In the genomic region with DNA sequence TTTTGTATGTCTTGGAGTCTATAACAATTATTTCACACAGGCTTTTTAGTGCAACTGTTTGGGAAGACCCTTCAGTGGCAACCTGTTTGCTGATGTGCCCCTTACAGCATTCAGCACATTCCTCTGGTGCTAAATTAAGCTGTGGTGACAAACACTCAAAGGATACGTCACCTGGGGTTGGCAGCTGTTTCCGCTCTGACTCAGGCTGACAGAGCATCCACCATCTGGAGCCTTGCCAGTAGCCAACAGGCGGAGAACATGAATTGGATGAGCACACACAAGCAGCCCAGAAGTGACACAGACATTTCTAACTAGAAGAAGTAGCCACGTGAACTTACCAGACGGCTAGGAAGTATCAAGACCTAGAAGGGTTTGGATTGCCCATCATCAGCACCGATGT, we compare ENCODE assay signal across 9 mouse cellular contexts. TPM values are rescaled to one million over a fixed set of nuclear protein-coding genes. Genes with fewer than 3 reads are reported as not detected.
A peak's percentile ranks its signal among the peaks of the same experiment; 100 is the strongest.
DNase-seq lines count a peak whose midpoint lies in the region; ATAC-seq and TF ChIP-seq lines count a peak whose summit lies in the region.
"Had no signal": no experiment of that assay in that cellular context is flagged by ENCODE, and none has a peak within 500 bp of the region (broad histone marks: within the 10 kb centered on the region; RNA-seq: fewer than 3 reads in every experiment).

No protein-coding gene starts in this region.

- H3K36me3 ChIP-seq in forebrain, postnatal 0 days (ENCODE audit: insufficient read depth), result no peaks in the 10 kb centered on the region
- no peaks in the 10 kb centered on the region for H3K36me3 ChIP-seq in heart, embryonic 16.5 days (ENCODE audit: control insufficient read depth, insufficient read depth)
- H3K36me3 ChIP-seq: neural tube, embryonic 13.5 days had no signal

- peak; percentile 87 for ATAC-seq in CD4-positive, CD25-positive, alpha-beta regulatory T cell, adult 4 months
- ATAC-seq in forebrain, postnatal 0 days, result peak; percentile 56
- ATAC-seq in heart, embryonic 16.5 days (replicated peaks; ENCODE audit: extremely low read depth, insufficient read depth, low FRiP score), result peak; percentile 87

- H3K4me3 ChIP-seq in forebrain, postnatal 0 days (ENCODE audit: low read depth, low read length), result no peak overlapping the region
- no peak overlapping the region for H3K4me3 ChIP-seq in heart, embryonic 16.5 days (ENCODE audit: low read length)
- H3K4me3 ChIP-seq: neural tube, embryonic 13.5 days had no signal

- no peak overlapping the region for H3K9ac ChIP-seq in forebrain, postnatal 0 days
- no peak overlapping the region for H3K9ac ChIP-seq in heart, embryonic 16.5 days (ENCODE audit: low read length)
- H3K9ac ChIP-seq: neural tube, embryonic 13.5 days had no signal

- no peak overlapping the region for H3K27ac ChIP-seq in forebrain, postnatal 0 days (ENCODE audit: low read depth, low read length)
- H3K27ac ChIP-seq in heart, embryonic 16.5 days (ENCODE audit: low read length), result peak overlapping the region; percentile 67
- H3K27ac ChIP-seq: neural tube, embryonic 13.5 days had no signal

- H3K4me2 ChIP-seq in forebrain, postnatal 0 days (ENCODE audit: low read depth), result no peak overlapping the region
- H3K4me2 ChIP-seq in heart, embryonic 16.5 days (ENCODE audit: low read depth, low read length), result peak overlapping the region; percentile 19; the same call in 1 of the 2 replicates
- H3K4me2 ChIP-seq: neural tube, embryonic 13.5 days had no signal

- DNase-seq in cerebellum, postnatal 14 days, result peak; percentile 41 to 71
- DNase-seq in cerebellum, adult 9-10 months, result no peak
- peak; percentile 72 for DNase-seq in forebrain, postnatal 0 days
- peak; percentile 43 to 52 for DNase-seq in layer of hippocampus, postnatal 10 days (ENCODE audit: low spot score in 2 of 2)
- peak; percentile 75 to 80 for DNase-seq in right cerebral cortex, adult 2 months (ENCODE audit: low spot score in 2 of 2)
- no peak for DNase-seq in testis, postnatal 10 days (ENCODE audit: low spot score)

- no peaks in the 10 kb centered on the region for H3K9me3 ChIP-seq in forebrain, postnatal 0 days (ENCODE audit: low read length)
- H3K9me3 ChIP-seq in heart, embryonic 16.5 days (replicated peaks; ENCODE audit: control insufficient read depth, low read length), result no peaks in the 10 kb centered on the region; the same call in 1 of the 2 replicates
- H3K9me3 ChIP-seq: neural tube, embryonic 13.5 days had no signal

- H3K27me3 ChIP-seq in forebrain, postnatal 0 days (ENCODE audit: insufficient read depth, low read length), result no peaks in the 10 kb centered on the region
- H3K27me3 ChIP-seq in heart, embryonic 16.5 days (ENCODE audit: control insufficient read depth, insufficient read depth, low read length), result no peaks in the 10 kb centered on the region
- H3K27me3 ChIP-seq: neural tube, embryonic 13.5 days had no signal

- TF ChIP-seq CTCF in forebrain, postnatal 0 days (IDR thresholded peaks at IDR 0.05; ENCODE audit: low read depth), result no peak

- 42% methylated on average over 6 of the region's 6 CpGs for WGBS in forebrain, postnatal 0 days
- 17% methylated on average over 6 of the region's 6 CpGs for WGBS in heart, embryonic 16.5 days

- H3K4me1 ChIP-seq in forebrain, postnatal 0 days (ENCODE audit: insufficient read depth), result no peaks in the 10 kb centered on the region
- peaks cover 18% of the 10 kb centered on the region for H3K4me1 ChIP-seq in heart, embryonic 16.5 days (ENCODE audit: control insufficient read depth, insufficient read depth, low read length)

RNA-seq across cellular contexts. Expression of gene Ankrd6, which starts 44.0 kb away (rescaled TPM):
- polyA plus RNA-seq in CD4-positive, CD25-positive, alpha-beta regulatory T cell, adult 4 months (2017; shearing (Covaris generic)), result 1 to 10 TPM; 2.2 TPM
- 30.3 and 39.8 TPM in 2 replicates for total RNA-seq in forebrain, postnatal 0 days (2014; rRNA removed)
- polyA plus RNA-seq in forebrain, postnatal 0 days (2015; fragmentation: Nextera tagmentation; extraction: Ambion mirVana), result 15.1 and 18.4 TPM in 2 replicates
- polyA plus RNA-seq in heart, embryonic 16.5 days (2015; fragmentation: Nextera tagmentation; extraction: Ambion mirVana), result 4.7 and 5.6 TPM in 2 replicates
- 10 to 100 TPM; 30.7 to 32.1 TPM for total RNA-seq in layer of hippocampus, postnatal 10 days (2021)

Comparison
In these comparisons a context has a peak if more than half of its experiments do, and no peak if none do; other contexts are left out.
1. DNase-seq: peak in cerebellum, postnatal 14 days (2 of 2), forebrain, postnatal 0 days (single experiment), layer of hippocampus, postnatal 10 days (2 of 2) and right cerebral cortex, adult 2 months (2 of 2); none in cerebellum, adult 9-10 months (single experiment) and testis, postnatal 10 days (single experiment).
2. Peak in every context shown above with its lines, with median percentiles within 50 percentile points of each other: ATAC-seq.